Mouse (Mus musculus) stomach, postnatal 0 days (tissue): ENCODE measurements around the gene Prr18.

Source experiments
- CTCF ChIP-seq: IDR thresholded peaks from 2 replicates; pipeline ENCODE4 v1.5.1; 2016; ENCODE audit warnings: antibody characterized with exemption, low read depth, mild to moderate bottlenecking, moderate library complexity
- EP300 ChIP-seq: optimal IDR thresholded peaks from 2 replicates; pipeline ENCODE3; 2016; ENCODE audit warnings: antibody characterized with exemption

- TF ChIP-seq CTCF (no peak), EP300 (no peak)
Observed at GRCm38 (mm10) chr17:8303671-8304070, 33.6 kb upstream of the Prr18 start.
